Mouse (Mus musculus) lung, postnatal 0 days (tissue): Measurements from ENCODE around the gene Krt10.

Experiments
- CTCF ChIP-seq: IDR thresholded peaks from 2 replicates; pipeline ENCODE4 v1.5.1; 2016; ENCODE audit warnings: antibody characterized with exemption, mild to moderate bottlenecking
- EP300 ChIP-seq: IDR thresholded peaks from 2 replicates; pipeline ENCODE4 v1.6.1; 2016; ENCODE audit warnings: antibody characterized with exemption, mild to moderate bottlenecking, control low read depth

DNA sequence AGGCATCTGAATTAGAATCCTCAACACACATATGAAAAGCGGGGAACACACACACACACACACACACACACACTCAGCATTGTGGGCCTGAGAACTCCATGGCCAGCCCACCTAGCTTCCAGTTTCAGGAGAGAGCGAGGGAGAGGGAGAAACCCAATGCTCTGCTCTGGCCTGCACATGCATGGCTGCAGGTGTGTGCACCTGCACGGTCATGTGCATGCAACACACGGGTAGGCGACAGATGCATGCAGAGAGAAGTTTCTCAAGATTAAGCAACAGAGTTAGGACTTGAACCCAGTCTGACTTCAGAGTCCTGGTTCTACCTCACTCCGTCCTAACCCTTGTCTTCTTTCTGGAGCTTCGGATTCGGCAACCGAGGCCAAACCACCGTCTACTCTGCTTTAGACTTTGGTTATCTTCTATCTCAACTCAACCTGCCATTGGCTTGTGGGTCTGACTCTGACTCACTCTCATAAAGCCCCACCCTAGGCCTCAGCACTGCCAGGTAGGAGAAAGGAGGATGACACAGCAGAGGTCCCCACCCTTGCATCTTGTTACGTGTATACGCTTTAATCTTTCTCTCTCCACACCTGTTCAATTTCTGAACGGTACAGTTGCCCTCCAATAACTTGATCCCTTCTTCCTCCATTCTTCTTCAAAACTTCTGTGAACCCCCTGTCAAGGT, 25.4 kb upstream of the Krt10 start:
- no peak for TF ChIP-seq CTCF
- no peak for TF ChIP-seq EP300
